ENCODE assay signal across 8 mouse cellular contexts in genomic region chr17:56989467-56990114, GRCm38 (mm10). TPM values are rescaled to one million over a fixed set of nuclear protein-coding genes. Genes with fewer than 3 reads are reported as not detected.
DNase-seq lines count a peak whose midpoint lies in the region; ATAC-seq and TF ChIP-seq lines count a peak whose summit lies in the region.

No protein-coding gene starts in this region.

- DNase-seq in kidney, adult 18-20 months: no peak
- peak; percentile 53 for DNase-seq in forebrain, embryonic 11.5 days (ENCODE audit: low spot score)
- DNase-seq in liver, embryonic 13.5 days: no peak
- no peak for DNase-seq in adipocyte (ENCODE audit: low spot score)

- no peaks in the 10 kb centered on the region for H3K9me3 ChIP-seq in kidney, embryonic 14.5 days (ENCODE audit: control insufficient read depth, low read length)
- H3K9me3 ChIP-seq in forebrain, embryonic 11.5 days (ENCODE audit: control insufficient read depth, low read length): no peaks in the 10 kb centered on the region
- H3K9me3 ChIP-seq in intestine, embryonic 15.5 days: no peaks in the 10 kb centered on the region
- H3K9me3 ChIP-seq in liver, embryonic 13.5 days (replicated peaks): no peaks in the 10 kb centered on the region

- H3ac ChIP-seq in myocyte (ENCODE audit: control insufficient read depth, insufficient read length): peak overlapping the region; percentile 89

- peak; percentile 90 for ATAC-seq in kidney, embryonic 14.5 days (ENCODE audit: low FRiP score, low TSS enrichment)
- peak; percentile 92 for ATAC-seq in forebrain, embryonic 11.5 days (replicated peaks; ENCODE audit: low FRiP score)
- peak; percentile 94 for ATAC-seq in intestine, embryonic 15.5 days
- ATAC-seq in liver, embryonic 13.5 days (ENCODE audit: low read depth): peak; percentile 84

- peak overlapping the region; percentile 83 for H3K4me3 ChIP-seq in kidney, embryonic 14.5 days (ENCODE audit: low read length)
- H3K4me3 ChIP-seq in bone marrow macrophage, adult 2 months (ENCODE audit: insufficient read depth, low read length): peak overlapping the region; percentile 99
- H3K4me3 ChIP-seq in forebrain, embryonic 11.5 days (ENCODE audit: low read depth, low read length): peak overlapping the region; percentile 82
- peak overlapping the region; percentile 82 for H3K4me3 ChIP-seq in intestine, embryonic 15.5 days (replicated peaks)
- peak overlapping the region; percentile 74 for H3K4me3 ChIP-seq in liver, embryonic 13.5 days (replicated peaks)
- peak overlapping the region; percentile 96 for H3K4me3 ChIP-seq in myocyte

- peaks cover 18% of the 10 kb centered on the region for H3K79me2 ChIP-seq in myocyte (ENCODE audit: control insufficient read depth, insufficient read depth)

- WGBS in kidney, embryonic 14.5 days: 4% methylated on average over 25 of the region's 25 CpGs
- WGBS in forebrain, embryonic 11.5 days: 3% methylated on average over 25 of the region's 25 CpGs
- WGBS in intestine, embryonic 15.5 days: 3% methylated on average over 25 of the region's 25 CpGs
- WGBS in liver, embryonic 13.5 days (ENCODE audit: insufficient replicate concordance): 2% methylated on average over 25 of the region's 25 CpGs

- no peaks in the 10 kb centered on the region for H3K27me3 ChIP-seq in kidney, embryonic 14.5 days (ENCODE audit: control insufficient read depth, insufficient read depth, low read length)
- no peaks in the 10 kb centered on the region for H3K27me3 ChIP-seq in forebrain, embryonic 11.5 days (ENCODE audit: control insufficient read depth, insufficient read depth, low read length)
- H3K27me3 ChIP-seq in intestine, embryonic 15.5 days (replicated peaks): no peaks in the 10 kb centered on the region
- no peaks in the 10 kb centered on the region for H3K27me3 ChIP-seq in liver, embryonic 13.5 days
- H3K27me3 ChIP-seq in myocyte (ENCODE audit: control insufficient read depth, insufficient read depth, insufficient read length): no peaks in the 10 kb centered on the region

- H3K4me2 ChIP-seq in kidney, embryonic 14.5 days (replicated peaks; ENCODE audit: low read depth, low read length): peak overlapping the region; percentile 74
- peak overlapping the region; percentile 77 for H3K4me2 ChIP-seq in forebrain, embryonic 11.5 days (ENCODE audit: low read depth, low read length, severe bottlenecking)
- peak overlapping the region; percentile 67 for H3K4me2 ChIP-seq in intestine, embryonic 15.5 days (replicated peaks)
- peak overlapping the region; percentile 86 for H3K4me2 ChIP-seq in liver, embryonic 13.5 days
- peak overlapping the region; percentile 99 for H3K4me2 ChIP-seq in myocyte (ENCODE audit: low read depth)

- H3K4me1 ChIP-seq in kidney, embryonic 14.5 days (ENCODE audit: control insufficient read depth, insufficient read depth, low read length): peaks cover 5% of the 10 kb centered on the region; the same call in 1 of the 2 replicates
- peaks cover 7% of the 10 kb centered on the region for H3K4me1 ChIP-seq in bone marrow macrophage, adult 2 months (ENCODE audit: control insufficient read depth, insufficient read depth, low read length)
- H3K4me1 ChIP-seq in forebrain, embryonic 11.5 days (replicated peaks; ENCODE audit: control insufficient read depth, insufficient read depth, low read length): peaks cover 4% of the 10 kb centered on the region
- H3K4me1 ChIP-seq in intestine, embryonic 15.5 days (replicated peaks): peaks cover 9% of the 10 kb centered on the region; the same call in 1 of the 2 replicates
- H3K4me1 ChIP-seq in liver, embryonic 13.5 days (replicated peaks): peaks cover 21% of the 10 kb centered on the region

- peak overlapping the region; percentile 71; the same call in 1 of the 2 replicates for H3K27ac ChIP-seq in kidney, embryonic 14.5 days (ENCODE audit: low read depth, low read length)
- peak overlapping the region; percentile 46; the same call in 1 of the 2 replicates for H3K27ac ChIP-seq in bone marrow macrophage, adult 2 months (ENCODE audit: insufficient read depth, low read depth, low read length)
- peak overlapping the region; percentile 41; the same call in 1 of the 2 replicates for H3K27ac ChIP-seq in forebrain, embryonic 11.5 days (ENCODE audit: low read depth, low read length)
- peak overlapping the region; percentile 69 for H3K27ac ChIP-seq in intestine, embryonic 15.5 days
- H3K27ac ChIP-seq in liver, embryonic 13.5 days: peak overlapping the region; percentile 66

- peak overlapping the region; percentile 76 for H3K9ac ChIP-seq in kidney, embryonic 14.5 days (ENCODE audit: low read depth, low read length)
- H3K9ac ChIP-seq in forebrain, embryonic 11.5 days (ENCODE audit: low read length): peak overlapping the region; percentile 87
- H3K9ac ChIP-seq in intestine, embryonic 15.5 days: peak overlapping the region; percentile 51
- peak overlapping the region; percentile 70 for H3K9ac ChIP-seq in liver, embryonic 13.5 days

- no peak for TF ChIP-seq POLR2A in bone marrow macrophage, adult 2 months (IDR thresholded peaks at IDR 0.05; ENCODE audit: borderline replicate concordance, low read depth, low read length)
- TF ChIP-seq POLR2A in myocyte (IDR thresholded peaks at IDR 0.05; ENCODE audit: insufficient read length, low read depth): no peak

- TF ChIP-seq CTCF in bone marrow macrophage, adult 2 months (IDR thresholded peaks at IDR 0.05; ENCODE audit: low read depth, low read length): no peak

- H3K36me3 ChIP-seq in kidney, embryonic 14.5 days (ENCODE audit: control insufficient read depth, insufficient read depth, low read length): peaks cover 25% of the 10 kb centered on the region
- peaks cover 13% of the 10 kb centered on the region; the same call in 1 of the 2 replicates for H3K36me3 ChIP-seq in forebrain, embryonic 11.5 days (ENCODE audit: control insufficient read depth, insufficient read depth, low read length)
- H3K36me3 ChIP-seq in intestine, embryonic 15.5 days: peaks cover 20% of the 10 kb centered on the region
- peaks cover 36% of the 10 kb centered on the region for H3K36me3 ChIP-seq in liver, embryonic 13.5 days
- H3K36me3 ChIP-seq in myocyte (ENCODE audit: control insufficient read depth, insufficient read depth): peaks cover 8% of the 10 kb centered on the region

TF ChIP-seq in myocyte, 11 proteins besides CTCF, POLR2A, EP300 and RAD21:
- peak; percentile 85 for TF ChIP-seq MAX (IDR thresholded peaks at IDR 0.05; ENCODE audit: low read depth)
- no peak for TF ChIP-seq E2F4 (IDR thresholded peaks at IDR 0.05; ENCODE audit: insufficient read depth)
- TF ChIP-seq USF1 (IDR thresholded peaks at IDR 0.05; ENCODE audit: low read depth): peak; percentile 79
TF ChIP-seq in myocyte: peak in this region for 2.

RNA-seq across cellular contexts. Expression of gene Clpp, which starts 0.5 kb away (rescaled TPM):
- 173 and 206 TPM in 2 replicates for polyA plus RNA-seq in kidney, embryonic 14.5 days (2014; fragmentation: Nextera tagmentation; extraction: Ambion mirVana)
- 18.1 and 19.6 TPM in 2 replicates for polyA plus RNA-seq in bone marrow macrophage, adult 2 months (2012; ENCODE audit: insufficient read depth, insufficient read length, missing spikeins)
- polyA plus RNA-seq in forebrain, embryonic 11.5 days (2014; fragmentation: Nextera tagmentation; extraction: Ambion mirVana): 151 and 166 TPM in 2 replicates
- 149 and 166 TPM in 2 replicates for polyA plus RNA-seq in intestine, embryonic 15.5 days (2015; fragmentation: Nextera tagmentation; extraction: Ambion mirVana)
- 88.2 and 100.0 TPM in 2 replicates for polyA plus RNA-seq in liver, embryonic 13.5 days (2015; fragmentation: Nextera tagmentation; extraction: Ambion mirVana)
- polyA plus RNA-seq in myocyte (2012; fragmentation: generic; extraction: Trizol): 154 TPM

RNA-seq across cellular contexts. Expression of gene Alkbh7, which starts 7.5 kb away (rescaled TPM):
- 54.8 and 55.8 TPM in 2 replicates for polyA plus RNA-seq in kidney, embryonic 14.5 days (2014; fragmentation: Nextera tagmentation; extraction: Ambion mirVana)
- 12.5 and 13.6 TPM in 2 replicates for polyA plus RNA-seq in bone marrow macrophage, adult 2 months (2012; ENCODE audit: insufficient read depth, insufficient read length, missing spikeins)
- polyA plus RNA-seq in forebrain, embryonic 11.5 days (2014; fragmentation: Nextera tagmentation; extraction: Ambion mirVana): 29.3 and 34.8 TPM in 2 replicates
- 41.1 and 42.4 TPM in 2 replicates for polyA plus RNA-seq in intestine, embryonic 15.5 days (2015; fragmentation: Nextera tagmentation; extraction: Ambion mirVana)
- polyA plus RNA-seq in liver, embryonic 13.5 days (2015; fragmentation: Nextera tagmentation; extraction: Ambion mirVana): 19.7 and 20.9 TPM in 2 replicates
- 61.9 TPM for polyA plus RNA-seq in myocyte (2012; fragmentation: generic; extraction: Trizol)

RNA-seq across cellular contexts. Expression of gene Acer1, which starts 7.7 kb away (rescaled TPM):
- not detected in 2 replicates for polyA plus RNA-seq in kidney, embryonic 14.5 days (2014; fragmentation: Nextera tagmentation; extraction: Ambion mirVana)
- polyA plus RNA-seq in bone marrow macrophage, adult 2 months (2012; ENCODE audit: insufficient read depth, insufficient read length, missing spikeins): not detected in 2 replicates
- polyA plus RNA-seq in forebrain, embryonic 11.5 days (2014; fragmentation: Nextera tagmentation; extraction: Ambion mirVana): not detected in 2 replicates
- 0.46 and 1.00 TPM in 2 replicates for polyA plus RNA-seq in intestine, embryonic 15.5 days (2015; fragmentation: Nextera tagmentation; extraction: Ambion mirVana)
- not detected in 2 replicates for polyA plus RNA-seq in liver, embryonic 13.5 days (2015; fragmentation: Nextera tagmentation; extraction: Ambion mirVana)
- polyA plus RNA-seq in myocyte (2012; fragmentation: generic; extraction: Trizol): not detected

RNA-seq across cellular contexts. Expression of gene Pspn, which starts 10.2 kb away (rescaled TPM):
- 1.4 TPM in 1 of 2 replicates, not detected in the other for polyA plus RNA-seq in kidney, embryonic 14.5 days (2014; fragmentation: Nextera tagmentation; extraction: Ambion mirVana)
- not detected in 2 replicates for polyA plus RNA-seq in bone marrow macrophage, adult 2 months (2012; ENCODE audit: insufficient read depth, insufficient read length, missing spikeins)
- 0.76 TPM in 1 of 2 replicates, not detected in the other for polyA plus RNA-seq in forebrain, embryonic 11.5 days (2014; fragmentation: Nextera tagmentation; extraction: Ambion mirVana)
- 0.45 TPM in 1 of 2 replicates, not detected in the other for polyA plus RNA-seq in intestine, embryonic 15.5 days (2015; fragmentation: Nextera tagmentation; extraction: Ambion mirVana)
- polyA plus RNA-seq in liver, embryonic 13.5 days (2015; fragmentation: Nextera tagmentation; extraction: Ambion mirVana): 0.23 TPM in 1 of 2 replicates, not detected in the other
- 1.1 TPM for polyA plus RNA-seq in myocyte (2012; fragmentation: generic; extraction: Trizol)

RNA-seq across cellular contexts. Expression of gene Gtf2f1, which starts 21.5 kb away (rescaled TPM):
- polyA plus RNA-seq in kidney, embryonic 14.5 days (2014; fragmentation: Nextera tagmentation; extraction: Ambion mirVana): 65.1 and 65.6 TPM in 2 replicates
- 57.7 and 61.5 TPM in 2 replicates for polyA plus RNA-seq in bone marrow macrophage, adult 2 months (2012; ENCODE audit: insufficient read depth, insufficient read length, missing spikeins)
- polyA plus RNA-seq in forebrain, embryonic 11.5 days (2014; fragmentation: Nextera tagmentation; extraction: Ambion mirVana): 77.3 and 82.7 TPM in 2 replicates
- 60.0 and 61.8 TPM in 2 replicates for polyA plus RNA-seq in intestine, embryonic 15.5 days (2015; fragmentation: Nextera tagmentation; extraction: Ambion mirVana)
- polyA plus RNA-seq in liver, embryonic 13.5 days (2015; fragmentation: Nextera tagmentation; extraction: Ambion mirVana): 64.4 and 73.9 TPM in 2 replicates
- polyA plus RNA-seq in myocyte (2012; fragmentation: generic; extraction: Trizol): 61.6 TPM
